Mouse (Mus musculus) brain, embryonic 14.5 days (tissue): ENCODE measurements at regions not wholly inside any gene's neighbourhood (a gene's known extent, or its start where the extent isn't known, plus 50 kb on each side); places are given as distances from the start of the nearest gene placed in this dataset.

Source experiments
- CTCF ChIP-seq: fragments of 200-500 bp; IDR thresholded peaks from 2 replicates; pipeline ENCODE4 v1.5.1; 2012; ENCODE audit warnings: inconsistent platforms, mild to moderate bottlenecking, moderate library complexity, borderline replicate concordance; ENCODE audit not compliant: insufficient read depth, insufficient read length; ENCODE audit errors: extremely low read depth
- POLR2A ChIP-seq: fragments of 200-500 bp; IDR thresholded peaks from 2 replicates; pipeline ENCODE4 v1.6.1; 2012; ENCODE audit warnings: mild to moderate bottlenecking, inconsistent platforms, borderline replicate concordance; ENCODE audit not compliant: poor library complexity, insufficient read depth, insufficient read length, severe bottlenecking; ENCODE audit errors: extremely low read depth

DNA sequence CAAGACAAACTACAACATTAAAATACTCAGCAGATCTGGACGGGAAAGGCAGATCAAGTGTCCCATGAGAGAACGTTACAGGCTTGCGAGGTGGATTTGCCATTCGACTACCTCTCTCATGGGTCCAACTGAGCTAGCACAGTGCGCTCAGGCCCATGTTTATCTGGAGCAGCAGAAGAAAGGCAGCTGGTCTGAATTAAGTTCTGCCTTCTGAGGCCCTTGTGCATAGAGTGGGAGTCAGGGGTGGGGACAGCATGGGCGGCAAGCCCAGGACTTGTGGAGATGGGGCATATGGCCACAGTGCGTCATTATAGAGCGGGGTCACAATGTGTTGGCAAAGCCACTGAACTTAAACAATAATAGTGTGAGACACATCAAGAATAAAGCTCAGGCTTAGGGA is 151.8 kb upstream of the Maf start:
- TF ChIP-seq POLR2A (no peak), CTCF (no peak)
